Mouse (Mus musculus) forebrain, postnatal 0 days (tissue): ENCODE results near the gene Skap1. TPM values are rescaled to one million over a fixed set of nuclear protein-coding genes. Genes with fewer than 3 reads are reported as not detected.

ENCODE experiments used
- ATAC-seq: fragments of 200-750 bp; cut with Nextera tagmentation; 2 replicates; pipeline ENCODE4 v1.8.0; 2017; ENCODE audit warnings: mild to moderate bottlenecking, moderate library complexity
- DNase-seq: peaks from one replicate; pipeline ENCODE4 v3.0.0-alpha.2; 2015
- H3K27ac ChIP-seq: fragments of 300-500 bp; sonication (generic); 2 replicates; pipeline ENCODE4 v1.5.1; 2014; ENCODE audit warnings: low read depth, mild to moderate bottlenecking, antibody characterized with exemption, low read length, moderate library complexity, mixed read lengths
- H3K27me3 ChIP-seq: fragments of 300-500 bp; sonication (generic); 2 replicates; pipeline ENCODE4 v1.6.1; 2014; ENCODE audit warnings: mild to moderate bottlenecking, low read length, mixed read lengths; ENCODE audit not compliant: insufficient read depth
- H3K36me3 ChIP-seq: fragments of 300-500 bp; sonication (generic); 2 replicates; pipeline ENCODE4 v1.6.1; 2014; ENCODE audit warnings: mild to moderate bottlenecking, moderate library complexity; ENCODE audit not compliant: insufficient read depth
- H3K4me1 ChIP-seq: fragments of 300-500 bp; sonication (generic); 2 replicates; pipeline ENCODE4 v1.6.1; 2014; ENCODE audit warnings: antibody characterized with exemption; ENCODE audit not compliant: insufficient read depth
- H3K4me2 ChIP-seq: fragments of 300-500 bp; sonication (generic); 2 replicates; pipeline ENCODE4 v1.6.1; 2014; ENCODE audit warnings: low read depth, mild to moderate bottlenecking, moderate library complexity
- H3K4me3 ChIP-seq: fragments of 300-500 bp; sonication (generic); 2 replicates; pipeline ENCODE4 v1.5.1; 2014; ENCODE audit warnings: low read depth, low read length, mixed read lengths
- H3K9ac ChIP-seq: fragments of 300-500 bp; sonication (generic); 2 replicates; pipeline ENCODE4 v1.6.1; 2014; ENCODE audit warnings: mild to moderate bottlenecking
- H3K9me3 ChIP-seq: fragments of 300-500 bp; sonication (generic); 2 replicates; pipeline ENCODE4 v1.6.1; 2016; ENCODE audit warnings: low read length
- CTCF ChIP-seq: sonication (generic); IDR thresholded peaks from 2 replicates; pipeline ENCODE4 v1.5.1; 2016; ENCODE audit warnings: antibody characterized with exemption, control low read depth, low read depth
- WGBS: fragments of 180-500 bp; shearing (Covaris S2); extraction: QIAGEN DNeasy Blood & Tissue Kit; methylation state at CpG from one replicate; pipeline ENCODE4 v1.1.7; 2014; 5-methylcytosine and 5-hydroxymethylcytosine counted together
- polyA plus RNA-seq: library from polyadenylated mRNA; unstranded; fragments of >200 nt; fragmentation: Nextera tagmentation; extraction: Ambion mirVana; gene quantifications from 2 replicates; pipeline ENCODE4 v1.2.1, GENCODE M21; 2015
- total RNA-seq: library from RNA; depleted of rRNA; stranded (reverse); fragments of >200 nt; gene quantifications from 2 replicates; pipeline ENCODE4 v1.2.3, GENCODE M21; 2014; rRNA removed

Skap1 gene
- 1.6 and 3.2 TPM in 2 replicates for total RNA-seq
- polyA plus RNA-seq: 2.7 and 3.7 TPM in 2 replicates

- WGBS: 6% methylated on average over 40 of the region's 42 CpGs
- no peak for ATAC-seq
- Histone ChIP-seq H3K4me1 (peaks cover 24% of the 10 kb centered on the region), H3K4me3 (peak within 1 kb of the TSS; percentile 32), H3K36me3 (no peaks in the 10 kb centered on the region), H3K27ac (no peak within 1 kb of the TSS), H3K9me3 (no peaks in the 10 kb centered on the region), H3K27me3 (no peaks in the 10 kb centered on the region), H3K9ac (peak within 1 kb of the TSS; percentile 35; the same call in 1 of the 2 replicates), H3K4me2 (peak within 1 kb of the TSS; percentile 60)
- peak; percentile 30 for DNase-seq
- peak; percentile 18; the same call in 1 of the 2 replicates for TF ChIP-seq CTCF
Measured at GRCm38 (mm10) chr11:96463986-96464715, at the start of gene Skap1. Gene Skap1, plus strand, starts transcription at chr11:96464593.

- WGBS: 38% methylated on average over 5 of the region's 5 CpGs
- no peak overlapping the region for H3K4me2 ChIP-seq
- H3K36me3 ChIP-seq: no peaks in the 10 kb centered on the region
- H3K27me3 ChIP-seq: no peaks in the 10 kb centered on the region
- H3K9ac ChIP-seq: no peak overlapping the region
- no peaks in the 10 kb centered on the region for H3K4me1 ChIP-seq
- H3K27ac ChIP-seq: no peak overlapping the region
- no peak overlapping the region for H3K4me3 ChIP-seq
- H3K9me3 ChIP-seq: no peaks in the 10 kb centered on the region
- no peak for TF ChIP-seq CTCF
- no peak for DNase-seq
- ATAC-seq: no peak
Measured at GRCm38 (mm10) chr11:96421074-96421473, 43.3 kb upstream of the Skap1 start.

GRCm38 (mm10) chr11:96421517-96422265, 42.7 kb upstream of the Skap1 start:
- Histone ChIP-seq H3K4me1 (no peaks in the 10 kb centered on the region), H3K27ac (no peak overlapping the region), H3K9me3 (no peaks in the 10 kb centered on the region), H3K4me2 (no peak overlapping the region), H3K9ac (no peak overlapping the region), H3K36me3 (no peaks in the 10 kb centered on the region), H3K27me3 (no peaks in the 10 kb centered on the region), H3K4me3 (no peak overlapping the region)
- DNase-seq (no peak), ATAC-seq (no peak)
- TF ChIP-seq CTCF: no peak
- 55% methylated on average over 11 of the region's 11 CpGs for WGBS

GRCm38 (mm10) chr11:96425193-96425592, 39.2 kb upstream of the Skap1 start:
- WGBS: 86% methylated on average over 6 of the region's 6 CpGs
- no peak for TF ChIP-seq CTCF
- no peaks in the 10 kb centered on the region for H3K9me3 ChIP-seq
- no peak for DNase-seq
- H3K27me3 ChIP-seq: no peaks in the 10 kb centered on the region
- ATAC-seq: no peak
- no peak overlapping the region for H3K4me3 ChIP-seq
- H3K9ac ChIP-seq: no peak overlapping the region
- no peaks in the 10 kb centered on the region for H3K4me1 ChIP-seq
- no peak overlapping the region for H3K4me2 ChIP-seq
- no peaks in the 10 kb centered on the region for H3K36me3 ChIP-seq
- H3K27ac ChIP-seq: no peak overlapping the region

- H3K4me3 ChIP-seq: no peak overlapping the region
- no peaks in the 10 kb centered on the region for H3K9me3 ChIP-seq
- H3K36me3 ChIP-seq: no peaks in the 10 kb centered on the region
- H3K27me3 ChIP-seq: no peaks in the 10 kb centered on the region
- no peak for DNase-seq
- no peak for TF ChIP-seq CTCF
- H3K27ac ChIP-seq: no peak overlapping the region
- H3K4me2 ChIP-seq: no peak overlapping the region
- no peak for ATAC-seq
- no peaks in the 10 kb centered on the region for H3K4me1 ChIP-seq
- WGBS: 65% methylated on average over 6 of the region's 6 CpGs
- no peak overlapping the region for H3K9ac ChIP-seq
Measured at GRCm38 (mm10) chr11:96426191-96426590, 38.2 kb upstream of the Skap1 start.

GRCm38 (mm10) chr11:96426805-96427204, 37.6 kb upstream of the Skap1 start:
- no peak for TF ChIP-seq CTCF
- Histone ChIP-seq H3K9ac (no peak overlapping the region), H3K9me3 (no peaks in the 10 kb centered on the region), H3K36me3 (no peaks in the 10 kb centered on the region), H3K4me3 (no peak overlapping the region), H3K4me1 (no peaks in the 10 kb centered on the region), H3K4me2 (no peak overlapping the region), H3K27me3 (no peaks in the 10 kb centered on the region), H3K27ac (no peak overlapping the region)
- ATAC-seq (no peak), DNase-seq (no peak)
- WGBS: 67% methylated on average over 2 of the region's 2 CpGs

- no peak overlapping the region for H3K4me3 ChIP-seq
- H3K9ac ChIP-seq: no peak overlapping the region
Measured at GRCm38 (mm10) chr11:96429062-96429461, 35.3 kb upstream of the Skap1 start.

More at GRCm38 (mm10) chr11:96429062-96429461, 35.3 kb upstream of the Skap1 start:
- DNase-seq (no peak), ATAC-seq (no peak)
- H3K4me1 ChIP-seq: no peaks in the 10 kb centered on the region
- H3K27ac ChIP-seq: no peak overlapping the region
- no peak for TF ChIP-seq CTCF
- 88% methylated on average over 2 of the region's 2 CpGs for WGBS
- H3K9me3 ChIP-seq: no peaks in the 10 kb centered on the region
- H3K27me3 ChIP-seq: no peaks in the 10 kb centered on the region
- no peak overlapping the region for H3K4me2 ChIP-seq
- no peaks in the 10 kb centered on the region for H3K36me3 ChIP-seq
